8 mouse cellular contexts compared by ENCODE assay signal in the genomic region with DNA sequence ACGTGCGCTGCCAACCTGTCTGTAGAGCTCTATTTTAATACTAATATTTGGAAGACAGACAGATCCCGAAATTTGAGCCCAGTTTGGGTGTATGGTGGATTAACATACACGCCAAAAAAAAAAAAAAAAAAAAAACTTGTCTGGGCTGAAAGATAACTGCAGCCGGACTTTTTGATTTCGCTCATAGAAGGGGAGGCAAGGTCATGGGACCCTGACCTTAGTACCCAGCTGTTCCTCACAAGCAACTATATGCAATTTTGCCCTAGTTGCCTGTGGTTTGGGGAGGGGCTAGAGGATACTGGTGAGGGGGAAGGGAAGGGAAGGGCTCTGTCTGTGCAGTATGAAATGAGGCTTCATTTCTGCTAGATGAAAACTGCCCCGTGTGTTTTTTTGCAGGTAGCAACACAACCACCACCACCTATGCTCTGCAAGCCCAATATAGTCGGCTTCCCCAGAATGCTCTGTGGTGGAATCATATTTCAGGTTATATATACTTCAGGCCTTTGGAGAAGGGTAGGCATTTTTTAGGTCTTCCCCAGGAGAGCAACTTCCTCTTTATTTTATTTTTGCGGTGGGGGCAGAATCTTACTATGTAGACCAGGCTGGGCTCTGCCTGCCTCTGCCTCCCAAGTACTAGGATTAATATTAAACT. TPM values are rescaled to one million over a fixed set of nuclear protein-coding genes. Genes with fewer than 3 reads are reported as not detected.
A peak's percentile ranks its signal among the peaks of the same experiment; 100 is the strongest.
DNase-seq lines count a peak whose midpoint lies in the region; ATAC-seq and TF ChIP-seq lines count a peak whose summit lies in the region.

No protein-coding gene starts in this region.

- intact Hi-C loops in left cerebral cortex, postnatal 10 days (cut with DNase I): no loop called here

- H3K36me3 ChIP-seq in embryonic facial prominence, embryonic 11.5 days (replicated peaks; ENCODE audit: control insufficient read depth, insufficient read depth, low read depth, low read length): no peaks in the 10 kb centered on the region; the same call in 1 of the 2 replicates
- peaks cover 43% of the 10 kb centered on the region for H3K36me3 ChIP-seq in limb, embryonic 10.5 days
- H3K36me3 ChIP-seq in small intestine, adult 2 months (ENCODE audit: control insufficient read depth, insufficient read depth, low read length): no peaks in the 10 kb centered on the region; the same call in 1 of the 2 replicates

- peaks cover 10% of the 10 kb centered on the region for H3K4me1 ChIP-seq in lung, adult 2 months (ENCODE audit: control insufficient read depth, insufficient read depth, low read length)
- H3K4me1 ChIP-seq in embryonic facial prominence, embryonic 11.5 days (ENCODE audit: control insufficient read depth, insufficient read depth, low read length): peaks cover 8% of the 10 kb centered on the region
- peaks cover 65% of the 10 kb centered on the region for H3K4me1 ChIP-seq in limb, embryonic 10.5 days
- peaks cover 11% of the 10 kb centered on the region for H3K4me1 ChIP-seq in small intestine, adult 2 months (ENCODE audit: control insufficient read depth, insufficient read depth, insufficient read length, low read length)

- no peak for ATAC-seq in embryonic facial prominence, embryonic 11.5 days (replicated peaks; ENCODE audit: insufficient number of reproducible peaks, low FRiP score, low TSS enrichment, low read depth)

- no peak for TF ChIP-seq CTCF in lung, adult 2 months (IDR thresholded peaks at IDR 0.05; ENCODE audit: insufficient read depth, low read length)
- no peak for TF ChIP-seq CTCF in small intestine, adult 2 months (IDR thresholded peaks at IDR 0.05; ENCODE audit: extremely low read depth, insufficient read length, insufficient replicate concordance, low read depth, low read length)

- H3K9me3 ChIP-seq in embryonic facial prominence, embryonic 11.5 days (replicated peaks; ENCODE audit: control insufficient read depth, low read length): no peaks in the 10 kb centered on the region
- H3K9me3 ChIP-seq in limb, embryonic 10.5 days (replicated peaks): no peaks in the 10 kb centered on the region

- peak overlapping the region; percentile 90 for H3K4me2 ChIP-seq in embryonic facial prominence, embryonic 11.5 days (ENCODE audit: low read depth, low read length)

- H3K27me3 ChIP-seq in embryonic facial prominence, embryonic 11.5 days (ENCODE audit: control insufficient read depth, insufficient read depth, low read length): no peaks in the 10 kb centered on the region
- no peaks in the 10 kb centered on the region for H3K27me3 ChIP-seq in limb, embryonic 10.5 days (ENCODE audit: low read depth, poor library complexity, severe bottlenecking)
- no peaks in the 10 kb centered on the region for H3K27me3 ChIP-seq in small intestine, adult 2 months (ENCODE audit: control insufficient read depth, insufficient read depth, low read length)

- WGBS in lung, adult 2 months: 49% methylated on average over 9 of the region's 9 CpGs
- 65% methylated on average over 9 of the region's 9 CpGs for WGBS in embryonic facial prominence, embryonic 11.5 days
- 65% methylated on average over 9 of the region's 9 CpGs for WGBS in limb, embryonic 10.5 days
- WGBS in small intestine, adult 2 months: 47% methylated on average over 9 of the region's 9 CpGs

- no peak for DNase-seq in lung, adult 2 months
- no peak for DNase-seq in lung, postnatal 10 days
- no peak for DNase-seq in embryonic facial prominence, embryonic 11.5 days (ENCODE audit: low spot score)
- no peak for DNase-seq in limb, embryonic 10.5 days (ENCODE audit: low spot score)
- no peak for DNase-seq in MN1 (ENCODE audit: low spot score)
- no peak for DNase-seq in left cerebral cortex, postnatal 10 days (ENCODE audit: extremely low spot score in 1 of 2, low spot score in 2 of 2)
- DNase-seq in urinary bladder, postnatal 10 days (ENCODE audit: low spot score): no peak

- H3K27ac ChIP-seq in embryonic facial prominence, embryonic 11.5 days (replicated peaks; ENCODE audit: low read depth, low read length): 0 out of 2 replicates have a peak overlapping the region, but pooled peaks have one; percentile 63
- peak overlapping the region; percentile 89 for H3K27ac ChIP-seq in limb, embryonic 10.5 days
- H3K27ac ChIP-seq in small intestine, adult 2 months (ENCODE audit: insufficient read depth, low read depth, low read length): peak overlapping the region; percentile 61

- peak overlapping the region; percentile 21 for H3K4me3 ChIP-seq in lung, adult 2 months (replicated peaks; ENCODE audit: extremely low read depth, low read depth, low read length)
- peak overlapping the region; percentile 73 for H3K4me3 ChIP-seq in embryonic facial prominence, embryonic 11.5 days (ENCODE audit: low read depth, low read length)
- H3K4me3 ChIP-seq in limb, embryonic 10.5 days: peak overlapping the region; percentile 69
- H3K4me3 ChIP-seq in small intestine, adult 2 months (ENCODE audit: low read depth, low read length): no peak overlapping the region

- no peak overlapping the region for H3K9ac ChIP-seq in embryonic facial prominence, embryonic 11.5 days (replicated peaks; ENCODE audit: low read length)

- TF ChIP-seq POLR2A in lung, adult 2 months (IDR thresholded peaks at IDR 0.05; ENCODE audit: borderline replicate concordance, extremely low read depth, low read depth, low read length): no peak
- TF ChIP-seq POLR2A in small intestine, adult 2 months (IDR thresholded peaks at IDR 0.05; ENCODE audit: low read depth, low read length): no peak

RNA-seq across cellular contexts. Expression of a gene that starts 0.5 kb away (rescaled TPM):
- 57.2 and 62.0 TPM in 2 replicates for polyA plus RNA-seq in lung, adult 2 months (2012; rRNA removed)
- polyA plus RNA-seq in embryonic facial prominence, embryonic 11.5 days (2014; fragmentation: Nextera tagmentation; extraction: Ambion mirVana): 21.6 and 25.3 TPM in 2 replicates
- 37.5 and 43.1 TPM in 2 replicates for polyA plus RNA-seq in limb, embryonic 10.5 days (2016; fragmentation: Nextera tagmentation; extraction: Ambion mirVana)
- polyA plus RNA-seq in small intestine, adult 2 months (2012; rRNA removed): 36.9 and 84.2 TPM in 2 replicates
- total RNA-seq in left cerebral cortex, postnatal 10 days (2021): 10 to 100 TPM; 28.1 to 31.1 TPM

RNA-seq across cellular contexts. Expression of a gene that starts 7.5 kb away (rescaled TPM):
- 95.7 and 114 TPM in 2 replicates for polyA plus RNA-seq in lung, adult 2 months (2012; rRNA removed)
- 55.1 and 75.1 TPM in 2 replicates for polyA plus RNA-seq in embryonic facial prominence, embryonic 11.5 days (2014; fragmentation: Nextera tagmentation; extraction: Ambion mirVana)
- polyA plus RNA-seq in limb, embryonic 10.5 days (2016; fragmentation: Nextera tagmentation; extraction: Ambion mirVana): 71.4 and 75.2 TPM in 2 replicates
- polyA plus RNA-seq in small intestine, adult 2 months (2012; rRNA removed): 32.1 and 63.2 TPM in 2 replicates
- total RNA-seq in left cerebral cortex, postnatal 10 days (2021): 10 to 100 TPM; 43.2 to 61.0 TPM

RNA-seq across cellular contexts. Expression of a gene that starts 7.6 kb away (rescaled TPM):
- 96.6 and 130 TPM in 2 replicates for polyA plus RNA-seq in lung, adult 2 months (2012; rRNA removed)
- 32.4 and 42.5 TPM in 2 replicates for polyA plus RNA-seq in embryonic facial prominence, embryonic 11.5 days (2014; fragmentation: Nextera tagmentation; extraction: Ambion mirVana)
- polyA plus RNA-seq in limb, embryonic 10.5 days (2016; fragmentation: Nextera tagmentation; extraction: Ambion mirVana): 96.4 and 99.6 TPM in 2 replicates
- 180 and 283 TPM in 2 replicates for polyA plus RNA-seq in small intestine, adult 2 months (2012; rRNA removed)
- total RNA-seq in left cerebral cortex, postnatal 10 days (2021): 10 to 100 TPM; 69.6 to 74.9 TPM

RNA-seq across cellular contexts. Expression of a gene that starts 13.2 kb away (rescaled TPM):
- 274 and 280 TPM in 2 replicates for polyA plus RNA-seq in lung, adult 2 months (2012; rRNA removed)
- 350 and 370 TPM in 2 replicates for polyA plus RNA-seq in embryonic facial prominence, embryonic 11.5 days (2014; fragmentation: Nextera tagmentation; extraction: Ambion mirVana)
- polyA plus RNA-seq in limb, embryonic 10.5 days (2016; fragmentation: Nextera tagmentation; extraction: Ambion mirVana): 434 and 504 TPM in 2 replicates
- polyA plus RNA-seq in small intestine, adult 2 months (2012; rRNA removed): 82.3 and 141 TPM in 2 replicates
- total RNA-seq in left cerebral cortex, postnatal 10 days (2021): 100 to 1,000 TPM; 251 to 269 TPM

RNA-seq across cellular contexts. Expression of a gene that starts 36.1 kb away (rescaled TPM):
- 133 and 233 TPM in 2 replicates for polyA plus RNA-seq in lung, adult 2 months (2012; rRNA removed)
- 44.5 and 50.3 TPM in 2 replicates for polyA plus RNA-seq in embryonic facial prominence, embryonic 11.5 days (2014; fragmentation: Nextera tagmentation; extraction: Ambion mirVana)
- polyA plus RNA-seq in limb, embryonic 10.5 days (2016; fragmentation: Nextera tagmentation; extraction: Ambion mirVana): 140 and 145 TPM in 2 replicates
- polyA plus RNA-seq in small intestine, adult 2 months (2012; rRNA removed): 85.8 and 208 TPM in 2 replicates
- total RNA-seq in left cerebral cortex, postnatal 10 days (2021): 100 to 1,000 TPM in 1 of 2 experiments, 10 to 100 TPM in 1; 98.0 to 110 TPM
